ENCODE assay signal across 7 mouse cellular contexts in genomic region chr10:52216797-52217563, GRCm38 (mm10). TPM values are rescaled to one million over a fixed set of nuclear protein-coding genes. Genes with fewer than 3 reads are reported as not detected.
DNase-seq lines count a peak whose midpoint lies in the region; ATAC-seq and TF ChIP-seq lines count a peak whose summit lies in the region.

No protein-coding gene starts in this region.

- no peaks in the 10 kb centered on the region for H3K9me3 ChIP-seq in intestine, postnatal 0 days (ENCODE audit: control insufficient read depth)
- no peaks in the 10 kb centered on the region for H3K9me3 ChIP-seq in midbrain, embryonic 15.5 days

- intact Hi-C loops in left cerebral cortex, postnatal 36 days (cut with DNase I): loop anchor here (5.0 kb wide), 2 partner anchors 115 to 165 kb away; partner anchors contain the start of gene Gopc

- CTCF ChIA-PET in Patski (lab: Charles Lee): interaction anchor here (0.7 to 3.6 kb wide), 21 partner anchors 12 to 192 kb away, joined by 3 to 22 read pairs (median 4); partner anchors contain the start of genes Gm26741, Gopc and Ros1

- TF ChIP-seq POLR2A in cerebellum, adult 2 months (IDR thresholded peaks at IDR 0.05; ENCODE audit: borderline replicate concordance, insufficient read depth, low read length): no peak
- TF ChIP-seq POLR2A in spleen, adult 2 months (IDR thresholded peaks at IDR 0.05; ENCODE audit: low read depth, low read length): no peak

- peak; percentile 83 for ATAC-seq in Patski
- peak; percentile 64 for ATAC-seq in intestine, postnatal 0 days
- peak; percentile 88 for ATAC-seq in midbrain, embryonic 15.5 days (replicated peaks)

- no peak overlapping the region for H3K9ac ChIP-seq in intestine, postnatal 0 days (ENCODE audit: low read depth, low read length)
- no peak overlapping the region for H3K9ac ChIP-seq in midbrain, embryonic 15.5 days

- no peaks in the 10 kb centered on the region for H3K36me3 ChIP-seq in intestine, postnatal 0 days (ENCODE audit: control insufficient read depth, insufficient read depth)
- H3K36me3 ChIP-seq in midbrain, embryonic 15.5 days (replicated peaks): no peaks in the 10 kb centered on the region
- no peaks in the 10 kb centered on the region for H3K36me3 ChIP-seq in spleen, adult 2 months (ENCODE audit: control insufficient read depth, insufficient read depth, low read length)

- H3K4me3 ChIP-seq in cerebellum, adult 2 months (replicated peaks; ENCODE audit: insufficient read depth, low read depth, low read length): no peak overlapping the region
- H3K4me3 ChIP-seq in intestine, postnatal 0 days (ENCODE audit: low read depth, low read length): no peak overlapping the region
- H3K4me3 ChIP-seq in midbrain, embryonic 15.5 days: no peak overlapping the region
- H3K4me3 ChIP-seq in spleen, adult 2 months (ENCODE audit: extremely low read depth, insufficient read depth, insufficient read length): no peak overlapping the region

- POLR2A ChIA-PET in Patski (lab: Charles Lee): no interaction called here

- H3K4me1 ChIP-seq in cerebellum, adult 2 months (ENCODE audit: control insufficient read depth, insufficient read depth, low read length): no peaks in the 10 kb centered on the region
- H3K4me1 ChIP-seq in intestine, postnatal 0 days (replicated peaks; ENCODE audit: control insufficient read depth, insufficient read depth, low read length): no peaks in the 10 kb centered on the region
- H3K4me1 ChIP-seq in midbrain, embryonic 15.5 days: no peaks in the 10 kb centered on the region
- no peaks in the 10 kb centered on the region for H3K4me1 ChIP-seq in spleen, adult 2 months (ENCODE audit: control insufficient read depth, insufficient read depth, insufficient read length)

- in situ Hi-C loops in Patski (cut with MboI; ENCODE audit: low pct_unique_long_range_greater_than_20kb): no loop called here

- no peak for DNase-seq in Patski (ENCODE audit: low read depth, low spot score)
- peak; percentile 60 to 67 for DNase-seq in cerebellum, adult 2 months
- peak; percentile 21 to 79 for DNase-seq in frontal cortex, adult 2 months (ENCODE audit: extremely low spot score in 1 of 2, low spot score in 1 of 2)
- peak; percentile 23 to 54 for DNase-seq in left cerebral cortex, postnatal 36 days (ENCODE audit: low spot score in 2 of 2)
- DNase-seq in spleen, adult 2 months (ENCODE audit: low read depth in 1 of 2, low spot score in 2 of 2): peak in 1 of 2 experiments; percentile 40

- H3K4me2 ChIP-seq in intestine, postnatal 0 days (replicated peaks; ENCODE audit: low read depth): no peak overlapping the region
- no peak overlapping the region for H3K4me2 ChIP-seq in midbrain, embryonic 15.5 days

- TF ChIP-seq CTCF in Patski (IDR thresholded peaks at IDR 0.05): peak; percentile 90
- peak; percentile 89 for TF ChIP-seq CTCF in cerebellum, adult 2 months (IDR thresholded peaks at IDR 0.05; ENCODE audit: borderline replicate concordance, insufficient read depth, low read depth, low read length)
- TF ChIP-seq CTCF in intestine, postnatal 0 days (IDR thresholded peaks at IDR 0.05; ENCODE audit: low read depth): peak; percentile 93
- TF ChIP-seq CTCF in spleen, adult 2 months (IDR thresholded peaks at IDR 0.05; ENCODE audit: extremely low read depth, insufficient read depth, insufficient read length, insufficient replicate concordance): peak; percentile 59; the same call in 1 of the 2 replicates

- WGBS in cerebellum, adult 2 months: 30% methylated on average over 7 of the region's 7 CpGs
- 21% methylated on average over 7 of the region's 7 CpGs for WGBS in intestine, postnatal 0 days
- 29% methylated on average over 7 of the region's 7 CpGs for WGBS in midbrain, embryonic 15.5 days
- 32% methylated on average over 7 of the region's 7 CpGs for WGBS in spleen, adult 2 months

- no peaks in the 10 kb centered on the region for H3K27me3 ChIP-seq in Patski
- H3K27me3 ChIP-seq in cerebellum, adult 2 months (ENCODE audit: control insufficient read depth, insufficient read depth, low read length): no peaks in the 10 kb centered on the region; the same call in 1 of the 2 replicates
- no peaks in the 10 kb centered on the region for H3K27me3 ChIP-seq in intestine, postnatal 0 days (replicated peaks; ENCODE audit: control insufficient read depth, insufficient read depth, low read length)
- H3K27me3 ChIP-seq in midbrain, embryonic 15.5 days (replicated peaks): no peaks in the 10 kb centered on the region
- no peaks in the 10 kb centered on the region for H3K27me3 ChIP-seq in spleen, adult 2 months (ENCODE audit: control insufficient read depth, insufficient read depth, low read length)

- no peak overlapping the region for H3K27ac ChIP-seq in cerebellum, adult 2 months (ENCODE audit: insufficient read depth, low read length)
- no peak overlapping the region for H3K27ac ChIP-seq in intestine, postnatal 0 days (ENCODE audit: low read depth, low read length)
- no peak overlapping the region for H3K27ac ChIP-seq in midbrain, embryonic 15.5 days
- H3K27ac ChIP-seq in spleen, adult 2 months (ENCODE audit: insufficient read depth, low read length): no peak overlapping the region

RNA-seq across cellular contexts. Expression of gene Dcbld1, which starts 16.4 kb away (rescaled TPM):
- polyA plus RNA-seq in Patski (2021): 9.1 TPM
- polyA plus RNA-seq in cerebellum, adult 2 months (2012; rRNA removed): 8.3 and 9.2 TPM in 2 replicates
- 6.6 TPM in 2 replicates for polyA plus RNA-seq in frontal cortex, adult 2 months (2012; rRNA removed)
- polyA plus RNA-seq in intestine, postnatal 0 days (2015; fragmentation: Nextera tagmentation; extraction: Ambion mirVana): 36.7 and 37.3 TPM in 2 replicates
- 1 to 10 TPM; 5.5 to 6.3 TPM for total RNA-seq in left cerebral cortex, postnatal 36 days (2021)
- polyA plus RNA-seq in midbrain, embryonic 15.5 days (2015; fragmentation: Nextera tagmentation; extraction: Ambion mirVana): 16.8 and 17.3 TPM in 2 replicates
- 2.0 and 2.2 TPM in 2 replicates for polyA plus RNA-seq in spleen, adult 2 months (2012; rRNA removed)

RNA-seq across cellular contexts. Expression of gene Ros1, which starts 21.9 kb away (rescaled TPM):
- polyA plus RNA-seq in Patski (2021): 0.03 TPM
- not detected in 2 replicates for polyA plus RNA-seq in cerebellum, adult 2 months (2012; rRNA removed)
- polyA plus RNA-seq in frontal cortex, adult 2 months (2012; rRNA removed): not detected in 2 replicates
- polyA plus RNA-seq in intestine, postnatal 0 days (2015; fragmentation: Nextera tagmentation; extraction: Ambion mirVana): 7.8 and 9.5 TPM in 2 replicates
- total RNA-seq in left cerebral cortex, postnatal 36 days (2021): not detected
- polyA plus RNA-seq in midbrain, embryonic 15.5 days (2015; fragmentation: Nextera tagmentation; extraction: Ambion mirVana): not detected in 2 replicates
- polyA plus RNA-seq in spleen, adult 2 months (2012; rRNA removed): not detected in 2 replicates
